8 mouse cellular contexts compared by ENCODE assay signal in the genomic region with DNA sequence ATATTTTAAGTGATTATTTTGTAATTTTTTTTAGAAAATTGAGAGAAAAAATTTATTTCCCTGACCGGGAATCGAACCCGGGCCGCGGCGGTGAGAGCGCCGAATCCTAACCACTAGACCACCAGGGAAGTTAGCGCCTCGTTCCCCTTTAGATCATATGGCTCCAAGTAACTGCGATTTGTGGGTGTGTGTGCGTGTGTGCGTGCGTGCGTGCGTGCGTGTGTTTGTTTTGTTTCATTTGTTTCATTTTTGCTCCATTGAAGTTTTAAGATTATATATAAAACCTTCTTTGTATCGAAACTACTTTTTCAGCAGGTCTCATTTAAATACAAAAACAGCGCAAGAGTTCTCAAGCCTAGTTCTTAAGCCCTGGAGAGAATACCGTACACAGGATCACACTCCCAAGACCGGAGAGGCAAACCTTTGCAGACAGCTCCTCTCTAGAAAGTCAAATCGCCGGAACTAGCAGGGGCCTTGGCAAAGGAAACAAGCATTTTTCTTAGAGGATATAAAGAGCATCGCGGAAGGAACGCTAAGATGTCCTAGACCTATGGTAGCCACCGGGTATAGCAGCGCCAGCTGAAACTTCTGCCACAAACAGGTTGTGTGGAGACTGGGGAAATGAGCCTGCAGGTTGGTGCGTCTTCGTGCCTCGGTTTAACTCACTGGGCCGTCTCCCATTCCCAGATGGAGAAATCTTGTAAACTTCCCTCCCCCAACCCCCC. TPM values are rescaled to one million over a fixed set of nuclear protein-coding genes. Genes with fewer than 3 reads are reported as not detected.
DNase-seq lines count a peak whose midpoint lies in the region; ATAC-seq lines count a peak whose summit lies in the region.

No protein-coding gene starts in this region.

- H3K4me2 ChIP-seq in embryonic facial prominence, embryonic 12.5 days (replicated peaks) = peak overlapping the region; percentile 66
- peak overlapping the region; percentile 83 for H3K4me2 ChIP-seq in limb, embryonic 13.5 days (replicated peaks)
- peak overlapping the region; percentile 98 for H3K4me2 ChIP-seq in midbrain, embryonic 15.5 days

- peak overlapping the region; percentile 76 for H3K27ac ChIP-seq in embryonic facial prominence, embryonic 12.5 days
- H3K27ac ChIP-seq in limb, embryonic 13.5 days = peak overlapping the region; percentile 78
- peak overlapping the region; percentile 69 for H3K27ac ChIP-seq in midbrain, embryonic 15.5 days

- H3K4me1 ChIP-seq in embryonic facial prominence, embryonic 12.5 days = no peaks in the 10 kb centered on the region
- H3K4me1 ChIP-seq in limb, embryonic 13.5 days = peaks cover 8% of the 10 kb centered on the region; the same call in 1 of the 2 replicates
- peaks cover 18% of the 10 kb centered on the region for H3K4me1 ChIP-seq in midbrain, embryonic 15.5 days

- 0% methylated on average over 32 of the region's 32 CpGs for WGBS in embryonic facial prominence, embryonic 12.5 days
- WGBS in limb, embryonic 13.5 days = under 1% methylated on average over 32 of the region's 32 CpGs
- WGBS in midbrain, embryonic 15.5 days = under 1% methylated on average over 32 of the region's 32 CpGs

- peak overlapping the region; percentile 68 for H3K9ac ChIP-seq in embryonic facial prominence, embryonic 12.5 days
- peak overlapping the region; percentile 68 for H3K9ac ChIP-seq in limb, embryonic 13.5 days
- peak overlapping the region; percentile 31; the same call in 1 of the 2 replicates for H3K9ac ChIP-seq in midbrain, embryonic 15.5 days

- DNase-seq in 3134 (ENCODE audit: extremely low read depth, insufficient read length, low spot score) = peak; percentile 73
- peak; percentile 84 to 85 for DNase-seq in adrenal gland, postnatal 36 days
- peak; percentile 82 to 97 for DNase-seq in heart, adult 18-20 months
- DNase-seq in kidney, adult 8-10 months = peak; percentile 77 to 86
- DNase-seq in spleen, adult 18-20 months = peak; percentile 71 to 86

- peak overlapping the region; percentile 64 for H3K4me3 ChIP-seq in embryonic facial prominence, embryonic 12.5 days
- H3K4me3 ChIP-seq in limb, embryonic 13.5 days = peak overlapping the region; percentile 71
- peak overlapping the region; percentile 69 for H3K4me3 ChIP-seq in midbrain, embryonic 15.5 days

- no peaks in the 10 kb centered on the region for H3K27me3 ChIP-seq in embryonic facial prominence, embryonic 12.5 days
- no peaks in the 10 kb centered on the region for H3K27me3 ChIP-seq in limb, embryonic 13.5 days
- no peaks in the 10 kb centered on the region for H3K27me3 ChIP-seq in midbrain, embryonic 15.5 days (replicated peaks)

- no peaks in the 10 kb centered on the region for H3K9me3 ChIP-seq in embryonic facial prominence, embryonic 12.5 days
- no peaks in the 10 kb centered on the region for H3K9me3 ChIP-seq in limb, embryonic 13.5 days
- no peaks in the 10 kb centered on the region for H3K9me3 ChIP-seq in midbrain, embryonic 15.5 days

- H3K36me3 ChIP-seq in embryonic facial prominence, embryonic 12.5 days = no peaks in the 10 kb centered on the region
- H3K36me3 ChIP-seq in limb, embryonic 13.5 days = no peaks in the 10 kb centered on the region
- H3K36me3 ChIP-seq in midbrain, embryonic 15.5 days (replicated peaks) = no peaks in the 10 kb centered on the region

- peak; percentile 77; the same call in 1 of the 2 replicates for ATAC-seq in embryonic facial prominence, embryonic 12.5 days (ENCODE audit: insufficient number of reproducible peaks, insufficient read depth, low FRiP score, low TSS enrichment)
- ATAC-seq in limb, embryonic 13.5 days (ENCODE audit: low FRiP score, low read depth) = peak; percentile 71; the same call in 1 of the 2 replicates
- peak; percentile 76 for ATAC-seq in midbrain, embryonic 15.5 days (replicated peaks)

RNA-seq across cellular contexts. Expression of a gene that starts 23.4 kb away (rescaled TPM):
- not detected for total RNA-seq in adrenal gland, postnatal 36 days (2021)
- polyA plus RNA-seq in embryonic facial prominence, embryonic 12.5 days (2016; fragmentation: Nextera tagmentation; extraction: Ambion mirVana) = 3.2 and 4.0 TPM in 2 replicates
- 100 to 1,000 TPM; 279 to 290 TPM for total RNA-seq in heart, adult 18-20 months (2021)
- 10.3 and 10.6 TPM in 2 replicates for polyA plus RNA-seq in limb, embryonic 13.5 days (2015; fragmentation: Nextera tagmentation; extraction: Ambion mirVana)
- 1.2 and 1.4 TPM in 2 replicates for polyA plus RNA-seq in midbrain, embryonic 15.5 days (2015; fragmentation: Nextera tagmentation; extraction: Ambion mirVana)

RNA-seq across cellular contexts. Expression of a gene that starts 49.4 kb away (rescaled TPM):
- total RNA-seq in adrenal gland, postnatal 36 days (2021) = not detected
- polyA plus RNA-seq in embryonic facial prominence, embryonic 12.5 days (2016; fragmentation: Nextera tagmentation; extraction: Ambion mirVana) = 0.26 TPM in 1 of 2 replicates, not detected in the other
- not detected for total RNA-seq in heart, adult 18-20 months (2021)
- not detected in 2 replicates for polyA plus RNA-seq in limb, embryonic 13.5 days (2015; fragmentation: Nextera tagmentation; extraction: Ambion mirVana)
- polyA plus RNA-seq in midbrain, embryonic 15.5 days (2015; fragmentation: Nextera tagmentation; extraction: Ambion mirVana) = not detected in 2 replicates

RNA-seq across cellular contexts. Expression of a gene that starts 56.2 kb away (rescaled TPM):
- total RNA-seq in adrenal gland, postnatal 36 days (2021) = 100 to 1,000 TPM; 515 to 572 TPM
- polyA plus RNA-seq in embryonic facial prominence, embryonic 12.5 days (2016; fragmentation: Nextera tagmentation; extraction: Ambion mirVana) = 75.8 and 80.8 TPM in 2 replicates
- 100 to 1,000 TPM; 435 to 530 TPM for total RNA-seq in heart, adult 18-20 months (2021)
- 103 and 105 TPM in 2 replicates for polyA plus RNA-seq in limb, embryonic 13.5 days (2015; fragmentation: Nextera tagmentation; extraction: Ambion mirVana)
- polyA plus RNA-seq in midbrain, embryonic 15.5 days (2015; fragmentation: Nextera tagmentation; extraction: Ambion mirVana) = 52.0 TPM in 2 replicates

Comparison
In these comparisons a context has a peak if more than half of its experiments do, and no peak if none do; other contexts are left out.
1. Peak in every context shown above with its lines: DNase-seq, ATAC-seq, H3K4me3 ChIP-seq and H3K27ac ChIP-seq.